Mouse (Mus musculus) left cerebral cortex, postnatal 14 days (tissue): ENCODE results near the gene Cdh23. TPM values are rescaled to one million over a fixed set of nuclear protein-coding genes. Genes with fewer than 3 reads are reported as not detected.

Source experiments
- DNase-seq, 2 experiments: peaks; one replicate each; pipeline ENCODE4 v3.0.0; 2021 to 2022; ENCODE audit warnings: low spot score in 2 of 2, mixed read lengths in 1 of 2
- intact Hi-C: fragments of 180-260 bp; cut with DNase I; formaldehyde crosslinking; loops from one replicate; pipeline ENCODE4 v1.15.1; 2025
- total RNA-seq, 2 experiments: library from RNA; stranded (reverse); gene quantifications; 2 replicates each; pipeline ENCODE4 v1.2.3; 2021

Gene Cdh23
- total RNA-seq, 2 experiments from 2014 or later = 1.5 to 2.0 TPM

DNA sequence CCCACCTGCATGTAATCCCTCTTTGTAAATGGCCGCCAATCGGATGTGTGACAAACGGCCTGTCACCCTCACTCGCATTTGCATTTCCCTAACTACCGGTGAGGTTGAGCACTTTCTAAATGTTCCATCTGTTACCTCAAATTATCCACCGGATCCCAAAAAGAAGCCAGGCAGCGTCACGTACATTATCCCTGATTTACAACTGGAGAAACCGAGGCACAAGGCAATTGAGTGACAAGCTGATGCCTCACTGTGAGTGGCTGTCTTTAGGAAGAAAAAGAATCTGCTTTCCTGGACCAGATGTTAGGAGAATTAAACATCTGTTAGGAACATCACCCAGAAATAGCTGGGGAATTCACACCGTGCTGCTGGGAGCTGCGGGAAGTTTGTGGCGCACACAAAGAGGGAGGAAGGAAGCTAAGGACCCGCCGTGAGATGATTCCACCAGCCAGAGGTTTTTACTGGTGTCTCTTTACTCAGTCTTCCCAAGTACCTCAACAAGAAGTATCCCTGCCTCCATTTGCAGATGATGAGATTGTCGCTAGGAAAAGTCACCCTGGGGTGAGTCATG, 36.8 kb downstream of the Cdh23 start:
- intact Hi-C loops = no loop called here

DNA sequence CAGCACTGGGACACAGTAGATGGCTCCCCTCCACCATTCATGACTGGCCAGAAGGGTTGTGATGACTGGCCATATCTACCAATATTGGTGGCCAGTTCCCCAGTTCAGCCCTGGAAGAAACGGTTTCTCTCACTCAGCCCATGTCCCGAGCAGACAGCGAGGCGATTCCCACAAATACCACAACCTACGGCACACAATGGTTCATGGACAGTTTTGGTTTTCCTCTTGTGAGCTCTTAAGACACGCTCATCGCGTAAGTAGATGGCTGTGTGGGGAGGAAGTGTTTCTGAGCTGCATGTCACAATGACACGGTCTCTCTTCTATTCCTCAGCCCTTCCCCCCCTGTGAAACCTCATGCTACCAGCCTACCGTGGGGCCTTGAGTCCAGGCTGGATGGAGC, 38.1 kb downstream of the Cdh23 start:
- intact Hi-C loops = no loop called here
- DNase-seq = no peak

More for the DNA sequence above, 36.8 kb downstream of the Cdh23 start:
- DNase-seq = no peak

DNA sequence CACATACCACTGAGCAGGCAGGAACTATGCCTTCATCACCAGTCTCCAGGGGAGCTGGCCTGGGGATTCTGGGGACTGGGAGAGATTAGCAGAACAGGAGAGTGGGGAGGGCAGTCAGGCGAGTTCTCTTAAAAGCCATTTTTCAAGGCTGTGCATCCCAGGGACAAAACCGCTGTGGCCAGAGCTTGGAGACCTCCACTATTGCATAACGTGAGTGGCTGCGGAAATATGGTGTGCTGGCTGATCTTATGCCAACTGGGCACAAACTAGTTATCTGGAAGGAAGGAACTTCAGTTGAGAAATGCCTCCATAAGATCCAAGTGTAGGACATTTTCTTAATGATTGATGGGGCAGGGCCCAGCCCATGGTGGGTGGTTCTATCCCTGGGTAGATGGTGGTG, 42.6 kb downstream of the Cdh23 start:
- intact Hi-C loops = no loop called here
- no peak for DNase-seq

DNA sequence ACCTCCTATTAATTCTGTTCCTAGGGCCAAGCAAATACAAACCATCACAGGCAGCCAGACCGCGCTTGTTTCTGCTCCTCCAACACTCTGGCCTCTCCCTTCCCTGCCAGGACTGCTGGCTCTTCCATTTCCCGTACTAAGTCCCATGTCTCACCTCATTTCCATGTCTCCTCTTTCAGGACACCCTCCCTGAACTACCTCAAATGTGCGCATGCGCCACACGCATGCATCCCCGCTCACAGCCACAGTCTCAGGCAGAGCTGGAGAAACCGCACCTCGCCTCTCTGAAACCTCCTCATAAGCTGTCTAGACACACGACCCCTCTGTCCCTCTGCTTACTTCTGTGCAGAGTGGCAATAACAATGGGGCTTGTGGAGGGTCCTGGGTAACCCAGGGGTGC, 43.2 kb downstream of the Cdh23 start:
- DNase-seq = no peak
- intact Hi-C loops = no loop called here

DNA sequence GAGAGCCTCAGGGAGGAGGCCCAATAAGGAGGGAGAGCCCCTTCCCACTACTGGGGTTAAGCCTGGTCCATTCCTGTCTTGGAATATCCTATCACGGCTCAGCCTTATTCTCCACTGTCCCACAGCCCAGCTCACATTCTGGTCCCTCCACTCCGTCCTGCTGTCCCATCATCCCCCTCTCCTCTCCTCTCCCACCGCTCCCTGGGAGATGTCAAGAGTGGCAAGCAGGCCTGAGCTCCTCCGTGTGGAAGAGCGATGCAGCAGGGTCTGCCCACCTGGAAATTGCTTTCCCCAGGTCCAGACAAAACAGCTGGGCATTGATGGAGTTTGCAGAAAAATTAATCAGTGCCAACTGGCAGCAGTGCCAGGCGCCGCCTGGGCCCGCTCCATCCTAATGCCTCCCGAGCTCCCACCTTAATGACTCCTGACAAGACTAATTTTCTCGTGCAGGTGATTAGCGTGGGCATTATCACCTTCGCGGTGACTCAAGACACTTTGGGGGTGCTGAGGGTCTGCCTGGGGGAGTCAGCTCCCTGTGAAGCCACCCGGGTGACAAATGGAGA, 52.1 kb downstream of the Cdh23 start:
- intact Hi-C loops = no loop called here
- no peak for DNase-seq

DNA sequence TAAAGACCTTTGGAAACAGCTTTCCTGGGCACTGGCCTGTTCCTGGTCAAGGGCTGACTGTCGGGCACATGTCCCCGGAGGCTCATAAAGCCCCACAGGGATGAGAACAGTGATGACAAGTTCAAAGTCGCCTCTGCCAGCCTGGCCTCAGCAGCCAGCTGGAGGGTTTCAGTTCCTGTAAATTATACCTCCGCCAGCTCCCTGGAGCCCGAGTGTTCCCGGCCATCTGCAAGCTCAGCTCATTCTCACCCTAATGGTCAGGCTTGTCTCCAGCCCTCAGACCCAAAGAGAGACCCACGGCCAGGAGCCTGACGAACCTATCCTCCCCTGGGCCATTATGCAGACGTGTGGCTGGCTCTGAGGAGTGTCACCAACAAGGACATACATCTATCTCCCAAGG, 57.0 kb downstream of the Cdh23 start:
- intact Hi-C loops = no loop called here
- DNase-seq = peak; percentile 18 to 26

DNA sequence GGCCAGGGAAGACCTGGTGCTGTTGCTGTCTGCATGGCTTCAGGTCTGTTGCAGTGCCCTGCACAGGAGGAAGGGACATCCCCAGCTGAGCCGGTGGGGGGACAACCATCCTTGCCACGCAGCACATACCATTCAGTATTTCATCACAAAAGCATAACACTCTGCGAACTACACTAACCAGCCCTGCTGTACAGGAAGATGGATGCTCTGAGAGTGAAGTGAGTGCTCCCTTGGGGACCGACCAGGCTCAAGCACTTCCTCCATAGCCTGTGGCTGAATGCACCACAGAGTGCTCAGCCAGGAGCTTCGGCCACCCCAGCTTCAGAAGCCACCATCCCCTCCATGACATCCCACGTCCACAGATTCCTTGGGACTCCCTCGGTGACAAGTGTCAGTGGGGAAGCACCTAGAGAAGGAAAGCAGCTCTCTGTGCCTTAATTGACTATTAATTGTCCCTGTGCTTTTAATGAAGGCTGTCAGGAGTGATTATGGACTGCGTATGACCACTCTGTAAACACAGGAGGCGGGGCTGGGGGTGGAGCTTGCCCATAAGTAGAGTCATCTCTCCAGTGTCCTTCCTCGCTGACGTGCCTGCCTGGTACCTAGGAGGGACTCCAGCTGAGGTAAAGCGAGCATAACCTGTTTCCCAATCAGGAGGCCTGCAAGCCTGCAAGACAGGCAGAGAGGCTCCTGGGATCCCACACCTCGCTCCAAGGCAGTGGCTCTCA, 60.6 kb downstream of the Cdh23 start:
- intact Hi-C loops = no loop called here

DNA sequence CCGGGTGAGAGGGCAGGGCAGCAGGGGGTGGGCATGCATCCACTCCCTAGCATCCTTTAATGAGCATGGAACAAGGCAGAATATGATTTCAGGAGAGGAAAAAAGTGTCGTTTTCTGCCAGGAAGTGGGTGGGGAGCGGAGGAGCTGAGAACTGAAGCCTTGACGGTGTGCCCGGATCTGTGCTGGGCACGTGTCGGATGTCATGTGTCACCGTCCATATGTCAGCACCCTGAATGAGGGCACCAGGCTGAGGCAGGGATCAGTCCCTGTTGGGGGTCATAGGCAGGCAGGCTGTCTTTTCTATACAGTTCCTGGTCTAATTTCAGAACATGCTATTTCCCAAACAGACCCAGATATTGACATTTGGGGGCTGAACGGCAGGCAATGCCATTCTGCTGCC, 61.9 kb downstream of the Cdh23 start:
- DNase-seq = peak; percentile 25 to 47
- intact Hi-C loops = no loop called here

More for the DNA sequence above, 60.6 kb downstream of the Cdh23 start:
- DNase-seq = no peak

DNA sequence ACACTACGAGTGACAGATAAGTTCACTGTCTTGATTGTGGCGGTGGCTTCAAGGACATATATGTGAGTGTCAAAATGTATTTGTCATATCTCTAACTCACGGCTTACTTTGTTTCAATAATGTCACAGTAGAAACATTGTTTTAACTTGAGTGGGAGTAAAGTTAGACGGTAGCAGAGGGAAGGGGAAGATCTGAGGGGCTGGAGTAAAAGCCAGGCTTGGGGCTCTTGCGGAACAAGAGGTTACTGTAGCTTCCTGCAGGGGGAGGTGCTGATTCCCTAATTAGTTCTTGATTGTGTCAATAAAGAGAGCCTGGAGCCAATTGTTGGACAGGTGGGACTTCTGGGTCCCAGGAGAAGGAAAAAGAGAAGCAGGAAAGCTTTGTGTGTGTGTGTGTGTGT, 70.2 kb downstream of the Cdh23 start:
- no peak for DNase-seq
- intact Hi-C loops = no loop called here

DNA sequence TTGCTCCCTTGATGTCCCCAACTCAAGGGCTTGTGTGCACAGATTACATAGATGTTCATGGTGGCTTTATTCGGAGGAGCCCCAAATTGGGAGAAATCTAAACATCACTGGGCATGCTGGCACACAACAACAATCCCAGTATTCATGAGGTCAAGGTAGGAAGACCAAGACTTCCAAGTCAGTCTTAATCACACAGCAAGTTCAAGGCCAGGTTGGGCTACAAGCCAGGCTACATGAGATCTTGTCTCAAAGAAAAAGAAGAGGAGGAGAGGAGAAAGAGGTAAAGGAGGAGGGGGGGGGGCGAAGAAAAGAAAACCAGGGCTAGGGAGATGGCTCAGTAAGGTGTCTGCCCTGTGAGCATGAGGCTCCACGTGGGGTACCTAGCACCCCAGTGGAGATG, 70.8 kb downstream of the Cdh23 start:
- intact Hi-C loops = no loop called here

DNA sequence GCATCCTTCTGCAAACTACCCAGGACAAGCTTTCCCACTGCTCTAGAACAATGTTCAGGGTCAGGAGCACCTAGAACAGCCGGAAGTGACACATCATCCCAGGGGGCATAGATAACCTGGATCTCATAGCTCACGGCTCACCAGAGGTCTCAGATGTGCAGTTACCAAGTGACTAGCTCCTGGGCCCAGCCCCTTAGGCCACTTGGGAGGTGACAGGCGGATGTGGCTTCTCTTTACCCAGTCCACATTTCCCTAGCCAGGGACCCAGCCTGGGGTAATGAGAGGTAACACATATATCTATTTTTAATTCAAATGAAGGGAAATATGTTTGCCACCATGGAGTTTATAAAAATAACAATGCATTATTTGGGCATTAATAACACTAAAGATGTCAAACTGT, 71.3 kb downstream of the Cdh23 start:
- no peak for DNase-seq
- intact Hi-C loops = no loop called here

More for the DNA sequence above, 70.8 kb downstream of the Cdh23 start:
- no peak for DNase-seq

DNA sequence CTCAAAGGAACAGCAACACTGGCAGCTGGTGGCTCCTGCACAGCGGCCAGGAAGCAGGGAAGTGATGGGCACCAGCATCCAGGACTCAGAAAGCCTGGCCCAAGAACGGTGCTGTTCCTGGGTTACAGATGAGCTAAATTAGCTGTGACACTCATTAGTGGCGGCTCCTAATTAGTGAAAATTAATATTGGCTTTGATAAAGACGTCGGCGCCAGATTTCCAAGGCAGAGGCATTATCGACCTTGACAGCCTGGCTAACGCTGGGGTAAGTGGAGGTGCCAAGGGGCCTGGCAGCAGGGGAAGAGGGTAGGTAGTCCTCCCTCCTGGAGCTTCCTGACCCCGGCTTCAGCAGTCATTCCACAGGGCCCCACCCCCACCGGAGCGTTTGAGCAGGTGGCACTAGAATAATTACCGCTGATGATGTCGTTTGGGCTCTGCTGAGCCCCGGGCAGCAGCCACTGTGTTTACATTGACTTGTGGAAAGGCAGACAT, 72.0 kb downstream of the Cdh23 start:
- intact Hi-C loops = no loop called here
- DNase-seq = no peak

DNA sequence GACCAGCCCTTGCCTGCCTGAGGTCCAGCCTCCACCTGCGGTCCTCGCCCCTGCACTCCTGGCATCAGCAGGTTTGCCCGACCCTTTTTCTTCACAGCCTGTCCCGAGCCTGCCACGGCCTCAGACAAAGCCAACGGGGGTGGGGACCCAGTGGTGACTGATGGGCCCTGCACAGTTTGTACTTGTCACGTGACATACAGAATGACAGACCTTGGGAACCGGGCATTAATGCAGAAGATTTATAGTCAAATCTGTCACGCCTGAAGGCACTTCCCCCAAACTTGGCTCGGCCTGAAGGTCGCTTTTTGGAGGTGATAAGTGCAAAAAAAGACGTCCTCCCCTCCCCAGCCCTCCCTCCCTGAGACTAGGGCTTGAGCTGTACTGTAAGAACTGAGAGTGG, 73.5 kb downstream of the Cdh23 start:
- intact Hi-C loops = no loop called here
- DNase-seq = no peak

DNA sequence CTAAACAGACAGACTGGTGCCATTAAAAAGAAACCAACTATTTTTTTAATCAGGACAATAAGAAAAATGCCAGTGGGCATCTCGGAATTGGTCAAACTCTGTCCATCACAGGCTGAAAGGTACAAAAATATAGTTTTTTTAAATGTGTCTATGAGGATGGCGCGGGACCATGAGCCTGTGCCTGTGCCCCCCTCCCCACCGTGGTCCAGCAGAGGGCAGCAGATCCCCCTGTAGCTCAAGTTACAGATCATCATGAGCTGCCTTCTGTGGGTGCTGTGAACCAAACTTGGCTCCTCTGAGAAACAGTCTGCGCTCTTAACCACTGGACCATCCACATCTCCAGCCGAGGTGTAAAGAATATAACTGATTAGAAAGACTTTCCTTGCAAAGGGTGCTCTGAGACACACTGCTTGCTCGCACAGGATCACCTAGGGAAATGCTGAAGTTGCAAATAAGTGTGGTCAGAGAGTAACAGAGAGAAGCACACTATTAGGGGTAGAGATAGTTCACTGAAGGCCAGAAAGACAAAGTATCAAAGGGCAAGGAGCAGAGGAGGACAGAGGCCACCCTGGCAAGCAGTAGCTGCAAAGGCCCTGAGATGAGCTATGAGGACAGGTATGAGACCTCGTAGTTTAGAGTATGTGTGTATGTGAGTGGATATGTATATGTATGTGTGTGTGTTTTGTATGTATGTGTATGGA, 74.7 kb downstream of the Cdh23 start:
- intact Hi-C loops = no loop called here
- no peak for DNase-seq

DNA sequence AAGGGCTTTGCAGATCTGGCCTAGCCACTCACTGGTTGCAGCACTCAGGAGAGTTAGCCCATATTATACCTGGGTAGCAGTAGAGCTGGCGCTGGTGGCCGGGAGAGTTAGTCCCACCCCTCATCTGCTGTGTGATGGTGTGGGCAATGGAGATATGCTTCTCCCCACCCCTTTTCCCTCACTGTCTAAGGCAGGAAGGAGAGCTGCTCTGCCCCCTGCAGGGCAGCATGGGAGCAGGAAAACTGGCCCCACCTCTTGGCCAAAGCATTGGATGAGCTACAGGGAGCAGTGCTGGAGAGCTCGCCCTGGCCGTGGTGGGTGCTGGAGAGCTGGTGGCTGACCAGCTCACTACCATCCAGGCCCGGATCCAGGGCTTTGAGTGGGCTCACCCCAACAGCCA, 80.4 kb downstream of the Cdh23 start:
- intact Hi-C loops = no loop called here
- no peak for DNase-seq

DNA sequence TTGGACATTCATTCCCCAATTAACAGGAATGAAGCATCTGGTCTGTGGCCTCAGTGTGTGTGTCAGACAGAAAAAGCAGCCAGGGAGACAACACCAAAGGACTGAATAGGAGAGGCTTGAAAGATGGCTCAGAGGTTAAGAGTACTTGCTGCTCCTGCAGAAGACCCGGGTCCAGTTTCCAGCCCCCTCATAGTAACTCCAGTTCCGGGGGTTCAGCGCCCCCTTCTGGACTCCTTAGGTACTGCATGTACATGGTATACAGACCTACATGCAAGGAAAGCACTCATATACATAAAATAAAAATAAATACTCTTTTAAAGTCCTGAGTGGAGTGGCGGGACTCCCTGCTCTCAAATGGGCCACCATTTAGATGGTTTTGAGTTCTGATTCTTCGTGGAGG, 83.4 kb downstream of the Cdh23 start:
- intact Hi-C loops = no loop called here
- DNase-seq = no peak

DNA sequence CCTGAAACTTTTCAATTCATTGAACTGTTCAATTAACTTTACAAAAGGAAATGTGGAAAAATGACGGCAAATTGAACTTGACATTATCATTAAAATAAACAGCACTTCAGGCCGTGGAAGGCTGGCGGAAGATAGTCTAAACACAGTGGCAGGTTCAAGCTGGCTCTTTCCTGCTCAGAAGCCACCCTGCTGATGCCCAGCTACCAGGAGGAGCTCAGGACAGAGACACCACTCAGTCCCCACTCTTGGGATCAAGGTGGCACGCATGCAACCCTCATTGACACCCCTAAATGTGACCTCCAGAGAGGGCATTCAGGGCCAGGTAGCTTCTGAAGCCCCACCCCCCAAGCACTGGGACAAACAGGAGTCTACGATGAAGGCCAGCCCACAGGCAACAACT, 89.1 kb downstream of the Cdh23 start:
- no peak for DNase-seq
- intact Hi-C loops = no loop called here

DNA sequence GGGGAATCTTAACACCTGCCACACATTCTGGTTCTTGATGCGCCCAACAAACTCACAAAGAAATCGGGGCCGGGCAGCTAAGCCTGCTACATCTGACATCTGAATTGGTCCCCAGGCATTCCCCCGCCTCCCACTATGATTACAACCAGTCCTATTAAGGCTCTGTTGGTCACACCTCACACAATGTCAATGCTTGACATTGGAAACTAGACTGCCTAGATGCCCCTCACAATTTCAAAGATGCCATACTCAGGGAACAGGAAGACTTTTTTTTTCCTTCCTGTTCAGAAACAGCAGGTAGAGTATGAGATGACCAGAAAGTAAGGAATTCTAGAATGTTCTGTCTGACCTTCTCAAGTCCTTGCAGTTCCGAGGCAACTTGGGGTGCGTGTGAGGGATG, 89.6 kb downstream of the Cdh23 start:
- intact Hi-C loops = no loop called here
- DNase-seq = no peak

DNA sequence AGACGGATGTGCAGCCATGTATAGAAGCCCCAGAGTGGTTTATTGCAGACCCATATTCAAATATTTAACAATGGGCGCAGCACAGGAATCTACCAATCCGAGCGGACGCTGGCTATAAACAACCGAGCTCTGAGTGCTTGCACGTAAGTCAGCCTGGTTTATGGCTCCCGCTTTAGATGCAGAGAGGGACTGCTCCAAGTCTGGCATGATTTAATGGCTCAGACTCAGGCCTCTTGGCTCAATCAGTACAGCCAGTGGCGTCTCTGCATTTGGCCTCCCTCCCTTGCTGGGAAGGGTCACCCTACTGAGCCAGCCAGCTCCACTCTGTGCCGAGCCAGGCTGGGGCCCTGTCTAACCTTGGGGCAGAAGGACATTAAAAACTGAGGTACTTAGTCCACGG, 94.1 kb downstream of the Cdh23 start:
- DNase-seq = no peak
- intact Hi-C loops = no loop called here

DNA sequence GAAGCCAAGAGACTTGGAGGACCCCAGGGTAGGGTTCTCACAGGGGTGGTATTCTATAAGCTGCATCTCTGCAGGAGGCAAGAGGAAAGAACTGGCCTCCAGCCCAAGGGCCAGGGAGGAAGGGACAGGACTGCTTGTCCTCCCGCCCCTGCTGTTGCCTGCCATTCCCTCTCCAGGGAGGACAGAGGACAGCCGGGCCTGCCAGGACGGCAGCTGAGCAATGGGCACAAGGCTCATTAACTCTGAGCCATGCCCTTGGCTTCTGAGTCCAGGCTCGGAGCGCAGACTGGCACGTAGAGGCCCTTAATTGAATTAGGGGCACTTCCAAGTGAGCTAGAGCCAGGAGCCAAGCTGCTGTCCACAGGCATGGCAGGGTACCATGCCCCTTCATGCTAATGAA, 101.1 kb downstream of the Cdh23 start:
- DNase-seq = peak in 1 of 2 experiments; percentile 5
- intact Hi-C loops = no loop called here
